Mouse (Mus musculus) small intestine, adult 2 months (tissue): ENCODE data around the gene Fbxw26.
"Not testable (repeated sequence)": the region's sequence is repeated elsewhere in the genome, so short reads cannot be mapped to it uniquely, and the experiment has no call there.

Experiments
- CTCF ChIP-seq: fragments of 200-500 bp; IDR thresholded peaks from 2 replicates; pipeline ENCODE4 v1.5.1; 2012; ENCODE audit warnings: low read depth, mild to moderate bottlenecking, control low read depth, inconsistent platforms, low read length, moderate library complexity, mixed read lengths; ENCODE audit not compliant: insufficient replicate concordance, insufficient read length; ENCODE audit errors: extremely low read depth
- POLR2A ChIP-seq: fragments of 200-500 bp; IDR thresholded peaks from 2 replicates; pipeline ENCODE4 v1.6.1; 2012; ENCODE audit warnings: low read depth, mild to moderate bottlenecking, control low read depth, inconsistent platforms, low read length, moderate library complexity

GRCm38 (mm10) chr9:109702600-109702999 is 43.3 kb downstream of the Fbxw26 start, which contains the start of gene Fbxw18:
- TF ChIP-seq CTCF, POLR2A: not testable (repeated sequence)
